Mouse (Mus musculus): ENCODE results near the gene Flrt2. TPM values are rescaled to one million over a fixed set of nuclear protein-coding genes. Genes with fewer than 3 reads are reported as not detected.

Gene Flrt2
- polyA plus RNA-seq, 1 experiment from 2014 or later = 19.2 TPM

DNA sequence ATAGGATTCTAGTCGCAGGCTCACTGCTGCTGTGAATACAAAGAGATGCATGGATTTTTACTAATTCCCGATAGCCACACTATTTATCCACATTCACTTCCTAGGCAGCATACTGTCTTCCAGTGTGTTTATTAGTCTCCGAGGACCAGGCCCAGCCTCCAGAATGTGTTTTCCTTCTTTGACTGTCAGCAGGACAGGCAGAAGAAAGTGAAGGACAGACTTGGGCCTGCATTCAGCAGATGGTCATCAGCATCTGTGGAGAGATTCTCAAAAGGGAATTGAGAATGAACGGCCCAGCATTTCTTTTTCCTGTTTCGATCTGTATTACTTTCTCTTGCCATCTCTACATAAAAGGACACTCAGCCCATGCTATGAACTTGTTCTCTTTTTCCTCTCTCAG is 46.0 kb downstream of the Flrt2 start:
- 49% methylated on average over 5 of the region's 5 CpGs for WGBS
- H3K4me1 ChIP-seq (replicated peaks) = peaks cover 18% of the 10 kb centered on the region
- H3K9me3 ChIP-seq (replicated peaks) = no peaks in the 10 kb centered on the region
- no peaks in the 10 kb centered on the region for H3K27me3 ChIP-seq
- 0 out of 2 replicates have a peak overlapping the region, but pooled peaks have one; percentile 2 for H3K27ac ChIP-seq
- no peak overlapping the region for H3K4me2 ChIP-seq
- no peak overlapping the region for H3K9ac ChIP-seq
- no peak for ATAC-seq (replicated peaks; ENCODE audit: insufficient number of reproducible peaks, insufficient read depth, low FRiP score, low read depth)
- H3K36me3 ChIP-seq = no peaks in the 10 kb centered on the region
- H3K4me3 ChIP-seq = no peak overlapping the region

DNA sequence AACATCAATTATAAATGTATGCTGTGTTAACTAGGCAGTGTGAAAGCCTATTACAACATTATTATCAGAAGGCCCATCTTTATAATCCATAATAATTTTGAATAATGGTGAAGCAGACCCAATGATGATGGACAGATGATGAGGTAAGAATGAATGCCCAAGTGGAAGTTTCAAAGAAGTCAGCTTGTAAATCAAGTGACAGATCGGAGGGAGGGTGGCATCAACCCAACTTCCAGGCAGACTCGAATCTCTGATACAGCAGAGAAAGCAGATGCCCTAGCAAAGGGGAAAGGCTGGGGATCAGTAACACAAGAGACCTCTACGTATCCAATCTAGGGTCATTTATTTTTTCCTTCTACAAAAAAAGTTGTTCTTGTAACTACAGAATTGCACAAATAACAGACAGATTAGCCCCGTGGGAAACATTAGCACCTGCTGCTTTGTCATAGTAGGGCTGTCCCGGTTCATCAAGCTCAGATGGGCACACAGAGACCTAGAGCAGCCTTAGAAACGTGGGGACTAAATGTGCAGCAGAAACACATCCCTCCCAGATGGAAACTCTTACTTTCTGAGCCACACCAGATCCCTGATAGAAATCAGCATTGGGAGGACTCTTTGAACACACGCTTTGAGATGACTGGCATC is 46.6 kb downstream of the Flrt2 start:
- no peaks in the 10 kb centered on the region for H3K36me3 ChIP-seq
- H3K4me1 ChIP-seq (replicated peaks) = peaks cover 21% of the 10 kb centered on the region
- H3K9me3 ChIP-seq (replicated peaks) = no peaks in the 10 kb centered on the region
- ATAC-seq (replicated peaks; ENCODE audit: insufficient number of reproducible peaks, insufficient read depth, low FRiP score, low read depth) = no peak
- no peak overlapping the region for H3K4me3 ChIP-seq
- H3K27ac ChIP-seq = no peak overlapping the region
- no peak overlapping the region for H3K9ac ChIP-seq
- H3K27me3 ChIP-seq = no peaks in the 10 kb centered on the region
- H3K4me2 ChIP-seq = no peak overlapping the region
- WGBS = 78% methylated on average over 7 of the region's 7 CpGs

DNA sequence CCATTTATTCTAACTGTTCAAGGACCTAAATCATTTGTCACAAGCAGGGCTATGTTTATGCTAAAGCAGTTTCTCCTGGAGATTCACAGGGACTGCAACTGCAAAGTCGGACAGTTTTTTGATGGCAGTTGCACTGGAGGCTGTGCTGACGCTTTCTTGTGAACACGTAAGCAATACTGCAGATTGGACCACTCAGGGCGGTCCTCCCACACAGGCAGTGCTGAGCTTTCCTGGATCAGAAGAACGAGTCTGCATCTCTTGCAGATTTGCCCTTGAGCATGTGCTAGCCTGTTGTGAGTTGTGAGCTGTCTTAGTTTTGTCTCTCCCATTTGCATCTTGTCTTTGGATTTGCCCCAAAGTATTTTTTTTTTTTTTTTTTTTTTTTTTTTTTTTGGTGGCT is 47.7 kb downstream of the Flrt2 start:
- 81% methylated on average over 5 of the region's 5 CpGs for WGBS
- ATAC-seq (replicated peaks; ENCODE audit: insufficient number of reproducible peaks, insufficient read depth, low FRiP score, low read depth) = no peak
- peaks cover 30% of the 10 kb centered on the region for H3K4me1 ChIP-seq (replicated peaks)
- no peak overlapping the region for H3K9ac ChIP-seq
- no peaks in the 10 kb centered on the region for H3K27me3 ChIP-seq
- H3K9me3 ChIP-seq (replicated peaks) = no peaks in the 10 kb centered on the region
- H3K4me2 ChIP-seq = no peak overlapping the region
- H3K27ac ChIP-seq = no peak overlapping the region
- no peak overlapping the region for H3K4me3 ChIP-seq
- no peaks in the 10 kb centered on the region for H3K36me3 ChIP-seq

DNA sequence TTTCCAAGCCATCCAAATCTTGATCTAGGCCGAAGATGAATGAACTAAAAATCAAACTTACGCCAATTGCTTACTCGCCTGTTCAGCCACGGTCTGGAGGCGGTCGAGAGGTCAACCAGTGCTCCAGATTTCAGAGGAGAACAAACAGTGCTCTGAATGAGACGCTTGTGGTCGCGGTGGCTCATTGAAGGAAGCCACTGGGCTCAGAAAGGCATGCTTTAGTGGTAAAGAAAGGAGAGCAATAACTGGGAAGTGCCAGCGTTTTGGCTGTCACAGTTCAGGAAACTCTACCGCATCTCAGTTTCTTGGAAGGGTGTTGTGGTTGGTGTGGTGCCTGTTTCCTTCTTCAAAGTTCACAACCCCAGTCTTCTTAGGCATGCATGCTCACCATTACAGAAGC is 49.3 kb downstream of the Flrt2 start:
- H3K27ac ChIP-seq = no peak overlapping the region

DNA sequence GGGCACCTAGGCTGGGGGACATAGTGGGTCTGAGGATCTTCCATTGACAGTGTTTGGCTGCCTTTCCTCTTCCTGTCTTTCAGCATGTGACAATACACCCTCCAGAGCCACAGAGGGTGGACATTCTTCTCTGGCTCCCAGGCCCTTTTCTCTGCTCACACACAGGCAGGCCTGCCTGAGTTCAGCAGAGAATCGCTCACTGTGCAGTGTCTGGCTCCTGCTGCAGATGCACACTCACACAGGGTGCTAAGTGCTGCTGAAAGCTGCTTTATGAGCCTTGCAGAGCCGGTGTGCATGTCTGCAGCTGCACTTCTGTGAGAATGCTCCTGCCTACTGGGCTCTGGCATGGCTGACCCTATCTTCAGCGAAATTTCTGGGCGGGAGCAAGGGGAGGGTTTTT is 52.3 kb downstream of the Flrt2 start:
- ATAC-seq (replicated peaks; ENCODE audit: insufficient number of reproducible peaks, insufficient read depth, low FRiP score, low read depth) = no peak
- Histone ChIP-seq H3K27ac (peak overlapping the region; percentile 46), H3K9ac (peak overlapping the region; percentile 26; the same call in 1 of the 2 replicates), H3K36me3 (no peaks in the 10 kb centered on the region), H3K4me2 (no peak overlapping the region), H3K27me3 (no peaks in the 10 kb centered on the region), H3K9me3 (replicated peaks) (no peaks in the 10 kb centered on the region), H3K4me3 (no peak overlapping the region), H3K4me1 (replicated peaks) (peaks cover 28% of the 10 kb centered on the region)
- 45% methylated on average over 4 of the region's 4 CpGs for WGBS

More for the DNA sequence above, 49.3 kb downstream of the Flrt2 start:
- Histone ChIP-seq H3K36me3 (no peaks in the 10 kb centered on the region), H3K9me3 (replicated peaks) (no peaks in the 10 kb centered on the region), H3K9ac (no peak overlapping the region), H3K27me3 (no peaks in the 10 kb centered on the region), H3K4me3 (no peak overlapping the region), H3K4me1 (replicated peaks) (peaks cover 34% of the 10 kb centered on the region), H3K4me2 (no peak overlapping the region)
- ATAC-seq (replicated peaks; ENCODE audit: insufficient number of reproducible peaks, insufficient read depth, low FRiP score, low read depth) = no peak
- WGBS = 81% methylated on average over 11 of the region's 11 CpGs

DNA sequence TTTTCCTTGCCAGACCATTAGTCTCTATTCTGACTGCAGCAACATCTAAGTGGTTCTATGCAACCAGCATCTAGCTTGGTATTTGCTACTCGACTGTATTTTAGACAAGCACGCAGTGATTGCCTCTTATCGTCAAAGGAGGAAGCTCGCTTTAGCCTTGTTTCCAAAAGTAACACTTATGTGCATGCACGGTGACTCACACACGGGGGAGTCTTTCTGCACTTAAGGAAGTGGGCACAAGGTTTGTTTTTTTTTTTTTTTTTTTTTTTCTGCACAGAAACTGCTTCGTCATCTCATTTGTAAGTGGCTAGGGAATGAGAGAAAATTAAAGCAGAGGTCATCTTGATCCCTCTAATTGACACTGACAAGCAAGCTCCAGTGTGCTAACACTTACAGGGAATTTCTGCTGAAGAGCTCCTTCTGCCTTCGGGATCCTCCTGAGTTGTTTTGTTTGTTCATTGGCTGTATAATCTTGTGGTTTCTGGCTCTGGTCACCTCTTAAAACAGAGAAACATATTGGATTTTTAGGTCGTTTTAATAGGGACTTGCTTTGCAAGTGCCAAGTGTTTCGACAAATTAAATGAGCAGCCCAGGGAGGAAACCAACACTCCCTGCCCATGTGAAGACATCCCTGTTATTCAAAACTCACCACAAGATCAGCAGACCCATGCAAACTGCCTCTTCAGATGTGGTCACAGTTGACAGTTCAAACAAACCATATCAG is 55.0 kb downstream of the Flrt2 start:
- peak overlapping the region; percentile 8; the same call in 1 of the 2 replicates for H3K27ac ChIP-seq
- H3K27me3 ChIP-seq = no peaks in the 10 kb centered on the region
- no peaks in the 10 kb centered on the region for H3K9me3 ChIP-seq (replicated peaks)
- H3K4me2 ChIP-seq = no peak overlapping the region
- H3K36me3 ChIP-seq = no peaks in the 10 kb centered on the region
- H3K4me1 ChIP-seq (replicated peaks) = peaks cover 30% of the 10 kb centered on the region
- H3K4me3 ChIP-seq = no peak overlapping the region
- ATAC-seq (replicated peaks; ENCODE audit: insufficient number of reproducible peaks, insufficient read depth, low FRiP score, low read depth) = no peak
- H3K9ac ChIP-seq = no peak overlapping the region
- WGBS = 21% methylated on average over 10 of the region's 10 CpGs

DNA sequence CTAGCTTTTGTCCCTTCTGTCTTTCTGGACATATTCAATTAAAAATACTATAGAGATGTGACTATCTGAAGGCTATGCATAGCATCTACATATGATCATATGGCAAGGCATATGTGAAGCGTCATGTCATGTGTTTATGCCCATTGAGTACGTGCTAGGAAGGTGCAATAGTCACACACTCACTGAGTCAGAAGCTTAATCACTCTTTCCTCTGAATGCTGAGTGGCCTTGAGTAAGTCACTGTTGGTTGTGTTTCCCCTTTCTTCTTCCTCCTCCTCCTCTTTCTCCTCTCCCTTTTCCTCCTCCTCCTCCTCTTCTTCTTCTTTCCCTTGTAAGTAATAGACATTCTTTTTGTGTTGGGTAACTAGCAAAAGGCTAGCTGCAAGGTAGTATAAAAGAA is 56.7 kb downstream of the Flrt2 start:
- WGBS = 95% methylated on average over 2 of the region's 2 CpGs
- no peak for ATAC-seq (replicated peaks; ENCODE audit: insufficient number of reproducible peaks, insufficient read depth, low FRiP score, low read depth)
- H3K36me3 ChIP-seq = no peaks in the 10 kb centered on the region
- no peak overlapping the region for H3K4me2 ChIP-seq
- H3K27ac ChIP-seq = no peak overlapping the region
- H3K4me3 ChIP-seq = no peak overlapping the region
- H3K9ac ChIP-seq = no peak overlapping the region
- peaks cover 25% of the 10 kb centered on the region for H3K4me1 ChIP-seq (replicated peaks)
- H3K27me3 ChIP-seq = no peaks in the 10 kb centered on the region
- H3K9me3 ChIP-seq (replicated peaks) = no peaks in the 10 kb centered on the region

DNA sequence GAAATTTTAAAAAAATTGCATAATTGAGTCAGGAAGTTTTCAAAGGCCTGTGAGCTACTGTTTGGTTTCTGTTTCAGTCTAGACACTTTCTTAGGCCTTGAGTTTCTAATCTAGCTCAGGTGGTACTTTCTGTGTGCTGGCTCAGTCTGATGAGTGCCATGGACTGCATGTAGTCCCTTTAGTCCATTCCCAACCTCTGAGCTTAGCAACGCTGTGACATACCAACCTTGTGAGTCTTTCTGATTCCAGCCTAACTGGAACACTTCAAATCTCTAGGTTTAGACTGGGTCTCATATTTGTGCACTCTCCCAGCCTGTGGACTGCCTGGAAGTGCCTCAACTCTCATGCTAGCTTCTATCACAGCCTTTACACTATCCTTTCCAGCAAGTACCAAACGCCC is 57.2 kb downstream of the Flrt2 start:
- Histone ChIP-seq H3K4me2 (no peak overlapping the region), H3K27ac (no peak overlapping the region), H3K36me3 (no peaks in the 10 kb centered on the region), H3K4me1 (replicated peaks) (peaks cover 20% of the 10 kb centered on the region), H3K27me3 (no peaks in the 10 kb centered on the region), H3K4me3 (no peak overlapping the region), H3K9ac (no peak overlapping the region), H3K9me3 (replicated peaks) (no peaks in the 10 kb centered on the region)
- no peak for ATAC-seq (replicated peaks; ENCODE audit: insufficient number of reproducible peaks, insufficient read depth, low FRiP score, low read depth)
- whole genome bisulfite sequencing = 71% methylated on average over 2 of the region's 2 CpGs

DNA sequence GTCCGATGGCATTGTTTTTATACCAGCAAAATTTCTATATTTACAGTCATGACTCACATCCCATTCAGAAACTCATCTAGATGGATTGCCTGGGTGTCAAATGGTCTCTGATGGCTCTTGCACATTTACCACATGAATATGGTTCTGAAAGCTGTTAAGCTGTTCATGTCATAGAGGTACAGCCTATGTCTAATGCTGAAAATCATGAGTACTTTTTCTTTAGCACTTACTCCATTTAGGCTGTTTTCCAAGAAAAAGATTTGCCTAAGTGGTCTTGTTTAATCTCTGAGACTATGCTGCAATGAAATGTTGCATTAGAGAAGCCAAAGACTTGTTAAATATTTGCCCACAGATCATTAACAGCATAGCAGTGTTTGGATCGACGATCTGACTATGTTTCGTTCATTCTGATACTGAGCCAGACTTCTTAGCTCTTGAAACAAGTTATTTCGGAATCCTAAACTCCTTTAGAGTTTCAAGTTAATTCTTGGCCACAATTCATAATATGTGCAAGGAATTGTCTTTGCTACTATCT is 67.3 kb downstream of the Flrt2 start:
- H3K4me2 ChIP-seq = no peak overlapping the region
- WGBS = 87% methylated on average over 5 of the region's 5 CpGs
- H3K4me1 ChIP-seq (replicated peaks) = no peaks in the 10 kb centered on the region
- H3K9me3 ChIP-seq (replicated peaks) = 0 out of 2 replicates have a peak, but pooled peaks cover 5% of the 10 kb centered on the region
- no peak for ATAC-seq (replicated peaks; ENCODE audit: insufficient number of reproducible peaks, insufficient read depth, low FRiP score, low read depth)
- no peak overlapping the region for H3K4me3 ChIP-seq
- H3K9ac ChIP-seq = no peak overlapping the region
- H3K36me3 ChIP-seq = no peaks in the 10 kb centered on the region
- H3K27me3 ChIP-seq = no peaks in the 10 kb centered on the region
- H3K27ac ChIP-seq = no peak overlapping the region

DNA sequence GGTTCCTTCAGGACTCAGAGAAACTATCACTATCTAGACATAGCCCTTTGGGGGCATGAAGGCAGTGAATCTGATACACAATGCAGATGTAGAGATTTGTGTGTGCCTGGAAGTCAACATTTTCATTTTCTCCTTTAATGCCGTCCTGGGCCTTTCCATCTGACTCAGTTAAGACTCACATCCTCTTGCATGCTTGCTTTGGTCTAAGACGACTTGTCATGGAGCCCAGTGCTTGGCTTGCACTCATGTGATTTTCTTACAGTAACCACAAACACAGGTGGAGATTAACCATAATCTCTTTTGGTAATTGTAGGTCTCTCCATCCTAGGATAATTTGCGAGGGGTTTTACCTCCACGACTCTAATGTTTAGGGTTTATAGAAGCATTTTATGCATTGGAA is 73.2 kb downstream of the Flrt2 start:
- ATAC-seq (replicated peaks; ENCODE audit: insufficient number of reproducible peaks, insufficient read depth, low FRiP score, low read depth) = no peak
- Histone ChIP-seq H3K27ac (no peak overlapping the region), H3K27me3 (no peaks in the 10 kb centered on the region), H3K9me3 (replicated peaks) (0 out of 2 replicates have a peak, but pooled peaks cover 1% of the 10 kb centered on the region), H3K36me3 (no peaks in the 10 kb centered on the region), H3K4me3 (no peak overlapping the region), H3K4me2 (no peak overlapping the region), H3K4me1 (replicated peaks) (0 out of 2 replicates have a peak, but pooled peaks cover 3% of the 10 kb centered on the region), H3K9ac (no peak overlapping the region)
- 85% methylated on average over 4 of the region's 4 CpGs for WGBS

DNA sequence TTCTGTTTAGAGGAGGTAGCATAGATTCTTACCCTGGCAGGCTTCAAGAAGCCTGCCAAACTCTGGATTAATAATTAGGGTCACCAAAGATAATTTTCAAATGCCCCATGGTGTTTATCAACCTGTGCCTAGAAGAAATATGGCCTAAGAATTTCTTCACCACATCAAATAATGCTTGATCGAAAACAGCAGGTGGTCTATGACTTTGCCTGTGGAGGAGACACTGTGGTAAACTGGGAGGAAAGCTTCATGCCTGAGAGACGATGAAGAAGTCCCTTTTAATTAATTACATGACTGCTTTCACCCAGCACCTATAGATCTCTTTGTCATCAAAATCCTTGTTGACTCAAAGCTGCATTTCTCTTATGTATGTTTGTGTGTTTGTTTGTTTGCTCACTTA is 77.0 kb downstream of the Flrt2 start:
- H3K4me2 ChIP-seq = no peak overlapping the region
- no peak overlapping the region for H3K9ac ChIP-seq
- no peaks in the 10 kb centered on the region for H3K27me3 ChIP-seq
- ATAC-seq (replicated peaks; ENCODE audit: insufficient number of reproducible peaks, insufficient read depth, low FRiP score, low read depth) = no peak
- 89% methylated on average over 2 of the region's 2 CpGs for WGBS
- no peaks in the 10 kb centered on the region for H3K36me3 ChIP-seq
- H3K4me1 ChIP-seq (replicated peaks) = 0 out of 2 replicates have a peak, but pooled peaks cover 9% of the 10 kb centered on the region
- H3K27ac ChIP-seq = no peak overlapping the region
- H3K4me3 ChIP-seq = no peak overlapping the region
- H3K9me3 ChIP-seq (replicated peaks) = no peaks in the 10 kb centered on the region
